9 mouse cellular contexts compared by ENCODE assay signal in genomic region chr6:8188599-8189233, GRCm38 (mm10). TPM values are rescaled to one million over a fixed set of nuclear protein-coding genes. Genes with fewer than 3 reads are reported as not detected.
DNase-seq lines count a peak whose midpoint lies in the region; ATAC-seq lines count a peak whose summit lies in the region.
"Had no signal": no experiment of that assay in that cellular context is flagged by ENCODE, and none has a peak within 500 bp of the region (broad histone marks: within the 10 kb centered on the region; RNA-seq: fewer than 3 reads in every experiment).

No protein-coding gene starts in this region.

- H3K9ac ChIP-seq in hindbrain, embryonic 12.5 days: no peak overlapping the region

- H3K4me1 ChIP-seq in hindbrain, embryonic 12.5 days: no peaks in the 10 kb centered on the region
- no peaks in the 10 kb centered on the region for H3K4me1 ChIP-seq in hindbrain, embryonic 10.5 days (replicated peaks)

- H3K4me3 ChIP-seq in hindbrain, embryonic 12.5 days: no peak overlapping the region
- no peak overlapping the region for H3K4me3 ChIP-seq in hindbrain, embryonic 10.5 days

- H3K9me3 ChIP-seq in hindbrain, embryonic 12.5 days (replicated peaks): no peaks in the 10 kb centered on the region
- no peaks in the 10 kb centered on the region for H3K9me3 ChIP-seq in hindbrain, embryonic 10.5 days

- ATAC-seq in hindbrain, embryonic 12.5 days (ENCODE audit: low FRiP score): 0 out of 2 replicates have a peak, but pooled peaks have one; percentile 22
- ATAC-seq: activated CD4-positive, CD25-positive, alpha-beta regulatory T cell, adult 4 months had no signal

- no peaks in the 10 kb centered on the region for H3K27me3 ChIP-seq in hindbrain, embryonic 12.5 days
- no peaks in the 10 kb centered on the region for H3K27me3 ChIP-seq in hindbrain, embryonic 10.5 days (ENCODE audit: insufficient read depth, poor library complexity, severe bottlenecking)

- H3K4me2 ChIP-seq in hindbrain, embryonic 12.5 days (replicated peaks): no peak overlapping the region

- WGBS in hindbrain, embryonic 12.5 days: 89% methylated on average over 3 of the region's 3 CpGs
- WGBS in hindbrain, embryonic 10.5 days: 90% methylated on average over 3 of the region's 3 CpGs

- DNase-seq in hindbrain, embryonic 10.5 days (ENCODE audit: low spot score): no peak
- peak; percentile 40 for DNase-seq in A20 (ENCODE audit: low read depth, low spot score)
- DNase-seq in R1 (ENCODE audit: low read depth, low spot score): peak; percentile 10
- DNase-seq in lung, postnatal 36 days: peak; percentile 23
- DNase-seq in spleen, adult 18-20 months: no peak
- no peak for DNase-seq in c-Kit-positive CD71-positive TER-119-positive erythroid progenitor cells, embryonic 14.5 days (ENCODE audit: low spot score)
- DNase-seq in adrenal gland, postnatal 36 days: no peak

- H3K27ac ChIP-seq in hindbrain, embryonic 12.5 days: no peak overlapping the region
- H3K27ac ChIP-seq in hindbrain, embryonic 10.5 days: no peak overlapping the region

- H3K36me3 ChIP-seq in hindbrain, embryonic 12.5 days: no peaks in the 10 kb centered on the region
- no peaks in the 10 kb centered on the region for H3K36me3 ChIP-seq in hindbrain, embryonic 10.5 days

RNA-seq across cellular contexts. Expression of gene Col28a1, which starts 3.7 kb away (rescaled TPM):
- 0.22 and 0.30 TPM in 2 replicates for polyA plus RNA-seq in hindbrain, embryonic 12.5 days (2016; fragmentation: Nextera tagmentation; extraction: Ambion mirVana)
- polyA plus RNA-seq in hindbrain, embryonic 10.5 days (2016; fragmentation: Nextera tagmentation; extraction: Ambion mirVana): 0.07 and 0.18 TPM in 2 replicates
- 1 to 10 TPM; 1.5 to 2.9 TPM for total RNA-seq in adrenal gland, postnatal 36 days (2021)
- polyA plus RNA-seq: activated CD4-positive, CD25-positive, alpha-beta regulatory T cell, adult 4 months had no signal

RNA-seq across cellular contexts. Expression of gene Mios, which starts 20.3 kb away (rescaled TPM):
- 26.5 and 30.2 TPM in 2 replicates for polyA plus RNA-seq in hindbrain, embryonic 12.5 days (2016; fragmentation: Nextera tagmentation; extraction: Ambion mirVana)
- 19.9 and 23.3 TPM in 2 replicates for polyA plus RNA-seq in hindbrain, embryonic 10.5 days (2016; fragmentation: Nextera tagmentation; extraction: Ambion mirVana)
- total RNA-seq in adrenal gland, postnatal 36 days (2021): 10 to 100 TPM; 15.3 to 20.4 TPM

Comparison
In these comparisons a context has a peak if more than half of its experiments do, and no peak if none do; other contexts are left out.
1. DNase-seq: peak in A20 (single experiment), R1 (single experiment) and lung, postnatal 36 days (single experiment); none in hindbrain, embryonic 10.5 days (single experiment), spleen, adult 18-20 months (0 of 2), c-Kit-positive CD71-positive TER-119-positive erythroid progenitor cells, embryonic 14.5 days (single experiment) and adrenal gland, postnatal 36 days (0 of 2).